Mouse (Mus musculus) CH12.LX (cell line): Measurements from ENCODE around the gene Ildr1.

Source experiments
- CHD2 ChIP-seq: IDR thresholded peaks from 2 replicates; pipeline ENCODE4 v1.6.1; 2011; ENCODE audit warnings: low read length, improper control_type of control experiment
- CTCF ChIP-seq, 2 experiments: IDR thresholded peaks in 1 of 2; conservative IDR thresholded peaks in 1 of 2; 2 replicates each; pipeline ENCODE4 v1.5.1; 2011 to 2012; ENCODE audit warnings: low read depth in 2 of 2, low read length in 2 of 2, improper control_type of control experiment in 1 of 2, inconsistent platforms in 1 of 2, mild to moderate bottlenecking in 1 of 2, moderate library complexity in 1 of 2
- EP300 ChIP-seq: IDR thresholded peaks from 2 replicates; pipeline ENCODE4 v1.6.1; 2011; ENCODE audit warnings: low read length, improper control_type of control experiment
- ETS1 ChIP-seq: conservative IDR thresholded peaks from 2 replicates; pipeline ENCODE4 v1.6.1; 2012; ENCODE audit warnings: low read depth, mild to moderate bottlenecking, inconsistent platforms, low read length, improper control_type of control experiment, moderate library complexity
- NRF1 ChIP-seq: IDR thresholded peaks from 2 replicates; pipeline ENCODE4 v1.6.1; 2014; ENCODE audit warnings: low read depth, mild to moderate bottlenecking, inconsistent platforms, low read length, improper control_type of control experiment, moderate library complexity
- POLR2A ChIP-seq: IDR thresholded peaks from 2 replicates; pipeline ENCODE4 v1.6.1; 2011; ENCODE audit warnings: low read depth, mild to moderate bottlenecking, improper control_type of control experiment, low read length
- SIN3A ChIP-seq: IDR thresholded peaks from 2 replicates; pipeline ENCODE4 v1.6.1; 2012; ENCODE audit warnings: low read length, improper control_type of control experiment, inconsistent platforms
- SMC3 ChIP-seq: IDR thresholded peaks from 2 replicates; pipeline ENCODE4 v1.6.1; 2011; ENCODE audit warnings: low read depth, low read length, improper control_type of control experiment
- TCF12 ChIP-seq: IDR thresholded peaks from 2 replicates; pipeline ENCODE4 v1.6.1; 2014; ENCODE audit warnings: low read depth, mild to moderate bottlenecking, inconsistent platforms, low read length, improper control_type of control experiment
- ZC3H11A ChIP-seq: IDR thresholded peaks from 2 replicates; pipeline ENCODE4 v1.6.1; 2012; ENCODE audit warnings: low read depth, mild to moderate bottlenecking, inconsistent platforms, low read length, improper control_type of control experiment

DNA sequence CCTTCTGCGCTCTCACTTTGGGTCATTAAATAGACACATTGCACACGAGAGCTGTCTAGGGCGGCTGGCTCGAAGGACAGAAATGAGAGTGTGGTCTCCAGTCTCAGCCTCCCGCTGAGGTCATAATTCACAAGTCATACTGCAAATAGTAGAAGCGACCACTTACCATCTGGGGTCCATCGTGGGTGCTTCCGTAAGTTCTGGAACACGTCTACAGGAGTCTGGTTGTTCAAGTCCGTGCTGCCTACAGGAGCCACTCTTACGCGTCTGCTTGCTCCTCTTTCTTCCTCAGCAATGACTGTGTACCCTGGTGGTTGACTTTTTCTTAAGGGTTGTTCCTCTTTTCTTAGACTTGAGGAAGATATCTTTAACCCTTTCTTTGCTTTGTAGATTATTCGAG is 28.0 kb upstream of the Ildr1 start, which contains the start of gene Cd86:
- TF ChIP-seq TCF12 (peak; percentile 86; the same call in 1 of the 2 replicates), ETS1 (peak; percentile 72), ZC3H11A (no peak), SIN3A (peak; percentile 86; the same call in 1 of the 2 replicates), NRF1 (no peak), SMC3 (peak; percentile 41), POLR2A (peak; percentile 85), CTCF (conservative IDR thresholded peaks at IDR 0.05 in 1 of 2, IDR thresholded peaks at IDR 0.05 in 1 of 2; ENCODE audit: low read depth in 2 of 2, low read length in 2 of 2) (peak in 1 of 2 experiments; percentile 35; a peak in 2 of 4 replicates), CHD2 (0 out of 2 replicates have a peak, but pooled peaks have one; percentile 47), EP300 (peak; percentile 60)
